In the genomic region with DNA sequence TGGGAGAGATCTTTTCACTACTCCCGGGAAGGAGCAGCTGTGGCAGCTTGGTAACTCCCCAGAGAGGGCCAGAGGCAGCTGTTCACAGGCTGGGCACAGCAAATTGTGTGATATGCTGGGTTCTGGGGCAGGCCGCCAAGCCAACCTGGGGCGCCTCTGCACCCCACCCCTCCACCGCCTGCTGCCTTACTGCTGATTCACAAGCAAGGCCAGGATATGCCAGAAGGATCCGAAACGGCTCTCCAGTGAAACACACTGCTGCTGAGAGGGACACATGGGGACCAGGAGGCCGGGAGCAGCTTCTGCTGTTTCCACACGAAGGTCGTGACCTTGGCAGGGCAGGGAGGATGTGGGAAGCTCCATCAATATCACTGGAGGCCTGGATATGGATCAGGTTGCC, we compare ENCODE assay signal across 8 mouse cellular contexts.
DNase-seq lines count a peak whose midpoint lies in the region; ATAC-seq lines count a peak whose summit lies in the region.

No protein-coding gene starts in this region.

- no peak overlapping the region for H3K4me2 ChIP-seq in kidney, embryonic 16.5 days (replicated peaks; ENCODE audit: low read depth, low read length)

- WGBS in kidney, embryonic 16.5 days: 43% methylated on average over 9 of the region's 9 CpGs

- H3K27me3 ChIP-seq in kidney, embryonic 16.5 days (ENCODE audit: insufficient read depth, low read length): no peaks in the 10 kb centered on the region

- no peaks in the 10 kb centered on the region for H3K9me3 ChIP-seq in kidney, embryonic 16.5 days (ENCODE audit: low read length)

- no peak overlapping the region for H3K4me3 ChIP-seq in kidney, embryonic 16.5 days (ENCODE audit: low read length)

- no peak overlapping the region; the same call in 1 of the 2 replicates for H3K9ac ChIP-seq in kidney, embryonic 16.5 days (replicated peaks; ENCODE audit: low read length)

- no peak overlapping the region for H3K27ac ChIP-seq in kidney, embryonic 16.5 days (ENCODE audit: low read length)

- no peaks in the 10 kb centered on the region for H3K36me3 ChIP-seq in kidney, embryonic 16.5 days (ENCODE audit: insufficient read depth, low read length)

- peaks cover 4% of the 10 kb centered on the region; the same call in 1 of the 2 replicates for H3K4me1 ChIP-seq in kidney, embryonic 16.5 days (ENCODE audit: insufficient read depth, low read length)

- no peak; the same call in 1 of the 2 replicates for ATAC-seq in kidney, embryonic 16.5 days (ENCODE audit: low FRiP score, low TSS enrichment)
- ATAC-seq in monocyte, adult 5-6 weeks (replicated peaks; ENCODE audit: insufficient number of reproducible peaks, low FRiP score, low TSS enrichment, poor library complexity, severe bottlenecking): no peak
- ATAC-seq in activated CD4-positive, CD25-positive, alpha-beta regulatory T cell, adult 4 months: no peak

- DNase-seq in kidney, postnatal 10 days: peak; percentile 20
- DNase-seq in embryo, embryonic 11 days: peak; percentile 53
- peak; percentile 51 to 64 for DNase-seq in layer of hippocampus, postnatal 10 days (ENCODE audit: low spot score in 2 of 2)
- peak; percentile 62 to 77 for DNase-seq in right cerebral cortex, adult 2 months (ENCODE audit: low spot score in 2 of 2)
- DNase-seq in thymus, postnatal 4 days: no peak
